Mouse (Mus musculus): Measurements from ENCODE around the gene Mapt.
"Not testable (repeated sequence)": the region's sequence is repeated elsewhere in the genome, so short reads cannot be mapped to it uniquely, and the experiment has no call there.

The Mapt gene

GRCm38 (mm10) chr11:104233574-104234206 lies 2.5 kb downstream of the Mapt start:
- DNase-seq, result no peak

GRCm38 (mm10) chr11:104234680-104235079 lies 3.5 kb downstream of the Mapt start:
- DNase-seq, result no peak

GRCm38 (mm10) chr11:104235881-104236280 lies 4.7 kb downstream of the Mapt start:
- no peak for DNase-seq

DNA sequence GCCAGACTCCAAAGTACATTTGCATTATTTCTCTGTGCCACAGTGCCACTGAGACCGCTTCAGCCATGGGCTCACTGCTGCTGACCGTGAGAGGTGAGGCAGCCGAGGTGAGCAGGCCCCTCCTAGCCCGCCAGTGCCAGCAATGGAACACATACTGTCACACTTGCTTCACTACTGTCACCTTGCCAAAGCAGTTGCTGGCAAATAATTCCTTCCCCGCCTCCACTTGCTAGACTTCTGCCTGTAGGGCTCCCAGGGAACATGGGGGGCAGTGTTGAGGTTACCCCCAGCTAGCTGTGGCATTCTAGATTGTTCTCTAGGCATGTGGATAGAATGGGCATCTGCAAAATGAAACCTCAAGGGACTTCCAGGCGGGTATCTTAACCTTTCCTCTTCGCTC lies 6.0 kb downstream of the Mapt start:
- DNase-seq, result peak; percentile 80

DNA sequence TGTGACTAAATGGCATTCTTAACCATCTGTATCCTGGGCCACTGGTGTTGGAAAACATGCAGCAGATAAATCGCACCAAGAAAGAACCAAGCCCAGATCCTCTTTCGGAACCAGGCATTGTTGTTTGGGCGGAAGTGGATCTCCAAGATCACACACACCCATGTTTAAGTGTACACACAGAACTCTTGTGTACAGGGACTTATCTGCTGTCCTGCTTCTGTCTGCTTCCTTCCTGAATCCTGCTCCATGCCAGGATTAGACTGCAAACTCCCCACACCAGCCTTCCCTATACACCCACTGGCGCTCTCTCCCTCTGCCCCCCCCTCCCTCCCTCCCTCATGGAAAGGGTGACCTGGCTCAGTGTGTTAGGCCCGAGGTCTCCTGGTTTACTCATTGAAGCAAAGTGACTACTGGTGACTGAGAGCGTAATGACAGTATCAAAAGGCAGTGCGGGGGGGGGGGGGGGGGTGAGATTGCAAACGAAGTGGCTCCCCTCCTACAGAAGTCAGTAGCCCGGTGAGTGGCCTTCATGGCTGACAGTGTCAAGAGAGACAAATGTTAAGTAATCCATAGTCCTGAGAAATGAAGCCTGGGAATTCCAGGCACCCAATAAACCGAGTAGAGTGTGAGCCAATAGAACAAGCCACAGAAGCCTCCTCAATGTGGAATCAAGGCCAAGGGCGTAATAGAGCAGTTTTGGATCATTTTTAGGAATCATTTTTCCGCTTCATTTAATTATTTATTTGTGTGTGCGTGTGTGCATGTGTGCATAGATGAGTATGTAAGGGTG lies 7.0 kb downstream of the Mapt start:
- DNase-seq, result no peak

DNA sequence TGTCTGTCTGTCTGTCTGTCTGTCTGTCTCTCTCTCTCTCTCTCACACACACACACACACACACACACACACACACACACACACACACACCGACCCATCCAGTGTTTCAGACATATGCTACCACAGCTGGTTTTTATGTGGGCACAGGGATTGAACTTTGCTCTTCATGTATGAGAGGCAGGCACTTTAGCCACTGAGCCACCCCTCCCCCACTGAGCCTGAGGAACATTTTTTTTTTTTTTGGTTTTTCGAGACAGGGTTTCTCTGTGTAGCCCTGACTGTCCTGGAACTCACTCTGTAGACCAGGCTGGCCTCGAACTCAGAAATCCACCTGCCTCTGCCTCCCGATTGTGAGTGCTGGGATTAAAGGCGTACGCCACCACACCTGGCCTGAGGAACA lies 14.3 kb downstream of the Mapt start:
- not testable (repeated sequence) for DNase-seq

DNA sequence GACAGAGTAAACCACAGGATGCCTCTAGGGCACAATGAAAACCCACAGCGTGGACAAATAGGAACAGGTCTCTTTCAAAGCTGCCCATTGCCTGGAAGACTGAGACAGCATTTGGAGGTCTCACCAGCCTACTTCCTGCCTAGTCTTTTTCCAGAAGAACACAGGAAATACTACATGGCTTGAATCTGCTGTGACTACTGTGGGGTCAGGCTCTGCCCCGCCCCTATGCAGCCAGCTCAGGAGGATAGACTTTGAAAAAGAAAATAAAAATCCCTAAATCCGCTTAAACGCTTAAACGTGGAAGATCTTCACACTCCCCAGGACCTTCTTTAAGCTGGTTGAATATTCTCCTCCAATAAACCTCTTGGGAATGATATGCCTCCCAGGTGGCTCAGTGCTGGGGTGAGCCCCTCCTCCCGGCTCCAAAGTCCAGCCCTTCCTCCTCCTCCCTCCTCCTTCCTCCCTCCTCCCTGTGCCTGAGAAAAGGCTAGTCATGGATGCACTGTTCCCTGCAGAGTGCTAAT lies 15.0 kb downstream of the Mapt start:
- no peak for DNase-seq

- DNase-seq, result no peak
These were observed 16.0 kb downstream of the Mapt start for GRCm38 (mm10) chr11:104247141-104247717.

GRCm38 (mm10) chr11:104249420-104249819 lies 18.2 kb downstream of the Mapt start:
- no peak for DNase-seq

GRCm38 (mm10) chr11:104251121-104251520 lies 19.9 kb downstream of the Mapt start:
- peak; percentile 45 for DNase-seq

DNA sequence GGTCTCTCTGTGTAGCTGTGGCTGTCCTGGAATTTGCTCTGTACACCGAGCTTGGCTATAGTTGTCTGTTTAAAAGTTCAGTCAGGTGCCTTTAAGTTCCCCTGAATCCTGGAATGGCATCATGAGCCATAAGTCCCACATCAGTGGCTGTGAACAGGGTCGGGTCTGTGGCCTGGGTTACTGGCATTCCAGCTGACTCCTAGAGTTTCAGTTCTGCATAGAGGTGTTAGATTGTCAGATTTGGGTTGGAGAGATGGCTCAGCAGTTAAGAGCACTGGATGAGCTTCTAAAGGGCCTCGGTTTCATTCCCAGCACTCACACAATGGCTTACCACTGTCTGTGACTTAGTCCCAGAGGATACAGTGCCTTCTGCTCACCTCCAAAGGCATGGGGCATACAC lies 20.9 kb downstream of the Mapt start:
- no peak for DNase-seq

- peak; percentile 84 for DNase-seq
These were observed 23.3 kb downstream of the Mapt start for GRCm38 (mm10) chr11:104254408-104255039.

- no peak for DNase-seq
These were observed 25.0 kb downstream of the Mapt start for GRCm38 (mm10) chr11:104256179-104256578.

DNA sequence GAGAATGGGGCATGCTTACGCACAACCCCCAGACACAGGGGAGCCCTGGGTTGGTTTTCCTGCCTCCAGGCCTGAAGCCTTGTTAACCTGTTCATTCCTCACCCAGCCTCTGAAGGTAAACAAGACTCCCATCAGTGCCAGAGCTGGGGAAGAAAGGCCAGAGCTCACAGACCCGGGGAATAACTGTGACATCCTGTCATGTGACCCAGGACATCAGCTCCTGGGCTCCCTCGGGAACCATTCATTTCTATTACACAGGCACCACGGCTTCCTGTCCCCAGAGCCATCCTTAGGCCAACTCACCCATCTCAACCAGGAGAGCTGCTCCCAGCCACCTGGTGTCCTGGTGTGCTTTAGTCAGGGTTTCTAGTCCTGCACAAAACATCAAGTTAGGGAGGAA lies 27.8 kb downstream of the Mapt start:
- no peak for DNase-seq

- no peak for DNase-seq
These were observed 33.5 kb downstream of the Mapt start for GRCm38 (mm10) chr11:104264683-104265082.

DNA sequence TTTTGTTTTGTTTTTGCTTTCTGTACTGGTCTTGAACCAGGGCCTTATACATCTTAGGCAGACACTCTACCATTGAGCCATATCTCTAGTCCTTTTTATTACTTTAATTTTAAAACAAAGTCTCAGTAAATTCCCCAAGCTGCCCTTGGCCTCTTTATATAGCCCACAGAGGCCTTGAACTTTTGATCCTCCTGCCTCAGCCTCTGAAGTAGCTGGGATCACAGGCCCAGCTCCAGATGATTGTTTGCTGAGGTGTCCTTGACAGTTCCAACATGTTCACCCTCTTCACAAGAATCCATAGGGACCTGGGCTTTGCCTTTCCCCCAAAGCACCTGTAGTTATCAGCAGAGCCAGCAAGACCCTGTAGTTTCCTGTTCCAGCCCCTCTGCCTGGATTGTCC lies 34.5 kb downstream of the Mapt start:
- DNase-seq, result no peak

DNA sequence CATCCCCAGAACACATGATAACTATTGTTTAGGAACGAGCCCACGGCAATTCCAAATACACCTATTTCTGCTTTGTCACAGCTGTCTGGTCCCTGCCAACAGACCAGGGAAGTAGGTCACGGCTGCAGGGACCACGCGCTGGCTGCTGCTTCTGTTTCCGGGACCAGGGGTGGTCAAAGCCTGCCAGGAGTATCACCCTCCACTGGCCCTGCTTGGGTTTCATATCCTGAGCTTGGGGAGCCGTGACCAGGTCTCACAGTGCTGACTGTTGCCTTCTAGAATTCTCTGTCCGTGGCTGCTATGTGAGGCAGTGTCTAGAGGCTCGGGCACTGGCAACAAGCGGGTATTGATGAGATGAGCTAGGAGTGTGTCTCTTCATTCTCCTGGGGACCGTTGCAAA lies 36.2 kb downstream of the Mapt start:
- DNase-seq, result no peak

- DNase-seq, result no peak
These were observed 38.2 kb downstream of the Mapt start for GRCm38 (mm10) chr11:104269385-104269822.

GRCm38 (mm10) chr11:104270452-104270851 lies 39.3 kb downstream of the Mapt start:
- no peak for DNase-seq

DNA sequence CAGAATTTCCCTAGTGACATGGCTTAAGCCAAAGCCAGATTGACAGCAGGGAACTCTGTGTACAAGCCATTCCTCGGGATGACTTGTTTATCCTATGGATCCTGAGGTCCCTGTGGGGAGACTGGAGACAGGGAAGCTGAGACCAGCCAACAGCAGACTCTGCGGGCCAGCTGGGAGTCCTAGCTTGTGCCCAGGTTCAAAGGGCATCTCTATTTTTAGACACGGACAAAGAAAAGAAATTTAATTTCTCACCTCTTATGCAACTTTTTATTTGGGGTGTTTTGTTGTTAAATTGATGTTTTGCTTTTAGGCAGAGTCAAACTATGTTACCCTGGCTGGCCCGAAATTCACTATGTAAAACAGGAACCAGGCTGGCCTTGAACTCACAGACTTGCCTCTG lies 39.7 kb downstream of the Mapt start:
- no peak for DNase-seq

DNA sequence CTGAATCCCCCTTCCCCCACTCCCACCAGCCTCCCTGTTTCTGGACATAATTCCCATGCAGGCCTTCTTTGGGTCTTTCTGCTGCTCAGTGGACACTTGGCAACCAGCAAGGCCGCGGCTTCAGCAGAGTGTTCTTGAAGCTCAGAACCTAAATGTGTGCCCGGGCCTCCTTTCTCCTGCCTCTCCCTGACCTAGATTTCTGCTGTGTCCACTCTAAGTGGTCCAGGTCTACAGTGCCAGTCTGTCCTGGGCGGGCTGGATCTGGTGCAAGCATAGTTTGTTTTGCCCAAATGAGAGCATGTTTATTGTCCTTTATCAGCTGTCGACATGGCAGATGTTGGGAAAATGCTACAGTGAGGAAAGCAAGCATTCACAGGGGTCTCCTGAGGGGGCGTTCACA lies 40.7 kb downstream of the Mapt start:
- DNase-seq, result peak; percentile 66

DNA sequence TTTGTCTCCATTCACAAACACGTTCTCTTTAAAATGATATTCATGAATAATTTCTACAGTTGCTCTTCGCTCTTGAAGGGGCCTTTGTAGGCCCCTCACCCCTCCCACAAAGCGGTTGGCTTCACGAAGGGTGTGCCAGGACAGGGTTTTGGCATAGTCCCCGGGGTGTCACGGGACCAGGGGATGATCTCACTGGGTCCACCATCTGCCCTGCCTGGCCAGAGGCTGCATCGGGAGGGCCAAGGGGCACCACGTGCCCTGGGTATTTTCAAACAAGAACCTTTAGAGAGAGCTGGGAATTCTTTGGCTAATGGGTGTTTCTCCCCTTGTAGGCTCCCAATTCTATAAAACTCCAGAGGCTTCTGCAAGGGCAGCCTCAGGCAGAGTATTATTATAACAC lies 41.2 kb downstream of the Mapt start:
- DNase-seq, result peak; percentile 92

- peak; percentile 69 for DNase-seq
These were observed 44.6 kb downstream of the Mapt start for GRCm38 (mm10) chr11:104275765-104276164.
